Mouse (Mus musculus): ENCODE data around the gene Atxn7l3.

Gene Atxn7l3

GRCm38 (mm10) chr11:102263211-102263610 lies 33.2 kb downstream of the Atxn7l3 start:
- DNase-seq (ENCODE audit: low spot score), result no peak

GRCm38 (mm10) chr11:102258521-102258920 lies 37.9 kb downstream of the Atxn7l3 start:
- no peak for DNase-seq (ENCODE audit: low spot score)

- DNase-seq (ENCODE audit: low spot score), result no peak
Observed at GRCm38 (mm10) chr11:102258095-102258494, 38.3 kb downstream of the Atxn7l3 start.

- DNase-seq (ENCODE audit: low spot score), result no peak
Observed at GRCm38 (mm10) chr11:102257514-102257913, 38.9 kb downstream of the Atxn7l3 start.

GRCm38 (mm10) chr11:102249351-102250090 lies 46.9 kb downstream of the Atxn7l3 start:
- DNase-seq (ENCODE audit: low spot score), result no peak

GRCm38 (mm10) chr11:102248630-102249230 lies 47.7 kb downstream of the Atxn7l3 start, which contains the start of gene BC030867:
Gene BC030867 (plus strand): TSS chr11:102248882.
- peak; percentile 80 for DNase-seq (ENCODE audit: low spot score)

GRCm38 (mm10) chr11:102246871-102247270 lies 49.6 kb downstream of the Atxn7l3 start:
- no peak for DNase-seq (ENCODE audit: low spot score)

GRCm38 (mm10) chr11:102246273-102246635 lies 50.2 kb downstream of the Atxn7l3 start:
- no peak for DNase-seq (ENCODE audit: low spot score)

- no peak for DNase-seq (ENCODE audit: low spot score)
Observed at GRCm38 (mm10) chr11:102245581-102246272, 50.7 kb downstream of the Atxn7l3 start.

GRCm38 (mm10) chr11:102244926-102245449 lies 51.4 kb downstream of the Atxn7l3 start:
- DNase-seq (ENCODE audit: low spot score), result peak; percentile 67

- DNase-seq (ENCODE audit: low spot score), result no peak
Observed at GRCm38 (mm10) chr11:102241874-102242273, 54.6 kb downstream of the Atxn7l3 start.

GRCm38 (mm10) chr11:102241246-102241645 lies 55.2 kb downstream of the Atxn7l3 start:
- DNase-seq (ENCODE audit: low spot score), result no peak

- DNase-seq (ENCODE audit: low spot score), result no peak
Observed at GRCm38 (mm10) chr11:102240636-102241035, 55.8 kb downstream of the Atxn7l3 start.

Data from left cerebral cortex, adult 11 months (tissue).